Mouse (Mus musculus) Patski (cell line): ENCODE measurements around the gene Fbxo31. TPM values are rescaled to one million over a fixed set of nuclear protein-coding genes. Genes with fewer than 3 reads are reported as not detected.

Experiments used
- ATAC-seq: fragments of 100-300 bp; one replicate; pipeline ENCODE4 v1.8.0; 2021
- CTCF ChIA-PET: fragments of 350-600 bp; sonication (Branson Sonifier 250); formaldehyde crosslinking; loops from one replicate; lab custom pipeline; 2022; ENCODE audit warnings: inconsistent platforms; lab: Charles Lee
- POLR2A ChIA-PET: fragments of 350-600 bp; sonication (Branson Sonifier 250); formaldehyde crosslinking; loops from one replicate; lab custom pipeline; 2022; ENCODE audit warnings: antibody characterized with exemption, inconsistent platforms; lab: Charles Lee
- DNase-seq: peaks from one replicate; pipeline ENCODE4 v3.0.0-alpha.2; 2011; ENCODE audit warnings: low read depth, low spot score
- H3K27me3 ChIP-seq: fragments of 371-371 bp; one replicate; pipeline ENCODE4 v1.5.1; 2021
- CTCF ChIP-seq: fragments of 100-300 bp; IDR thresholded peaks from one replicate; pipeline ENCODE4 v1.5.1; 2021
- in situ Hi-C: fragments of 300-500 bp; cut with MboI; formaldehyde crosslinking; loops from 3 replicates; pipeline ENCODE4 v1.11.1; 2018; ENCODE audit warnings: low pct_unique_long_range_greater_than_20kb, mixed read lengths
- polyA plus RNA-seq: library from polyadenylated mRNA; unstranded; gene quantifications from one replicate; pipeline ENCODE4 v1.2.3, GENCODE M21; 2021

Gene Fbxo31
- polyA plus RNA-seq, 1 experiment from 2014 or later: 19.9 TPM

DNA sequence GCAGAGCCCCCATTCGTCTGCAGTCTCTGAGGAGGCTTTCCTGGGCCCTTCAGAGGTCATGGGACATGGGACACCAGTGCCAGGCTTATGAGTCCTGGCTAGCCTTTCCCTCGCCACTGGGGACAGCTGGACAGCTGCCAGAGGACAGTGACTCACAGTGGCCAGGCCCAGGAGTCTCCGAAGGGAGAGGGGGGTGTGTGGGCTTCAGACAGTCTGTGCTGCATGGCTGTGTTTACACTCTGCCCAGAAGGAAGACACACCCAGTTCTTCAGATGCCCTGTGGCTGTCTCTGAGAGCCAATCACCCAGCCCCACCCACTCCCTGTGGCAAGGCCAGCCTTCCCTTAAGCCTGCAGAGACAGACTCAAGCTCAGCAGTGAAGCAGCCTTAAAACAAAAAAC is 5.3 kb downstream of the Fbxo31 start:
- in situ Hi-C loops: no loop called here
- no peaks in the 10 kb centered on the region for H3K27me3 ChIP-seq
- DNase-seq (peak; percentile 75), ATAC-seq (peak; percentile 84)
- ChIA-PET POLR2A (interaction anchor here (0.5 to 0.7 kb wide), 2 partner anchors 555 to 1034 kb away, joined by 4 read pairs; no protein-coding TSS in a partner anchor), CTCF (interaction anchor here (0.9 kb wide), 1 partner anchor 26 kb away, joined by 4 read pairs; no protein-coding TSS in a partner anchor)
- no peak for TF ChIP-seq CTCF

DNA sequence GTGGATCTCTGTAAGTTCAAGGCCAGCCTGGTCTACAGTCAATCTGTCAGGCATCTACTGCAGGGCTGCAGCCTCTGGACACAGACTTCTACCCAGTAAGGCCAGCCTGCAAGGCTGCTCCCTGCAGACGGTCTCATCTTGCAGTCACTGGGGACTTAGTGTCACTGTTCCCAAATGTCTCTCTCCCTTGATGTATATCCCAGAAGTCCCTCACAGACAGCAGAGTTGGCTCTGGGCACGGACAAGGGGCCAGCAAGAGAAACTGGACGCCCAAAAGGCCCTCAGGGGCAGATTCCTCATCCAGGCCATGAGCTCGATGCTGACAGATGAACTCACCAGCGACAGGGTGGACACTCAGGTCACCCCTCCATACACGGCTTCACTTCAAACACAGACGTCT is 6.5 kb downstream of the Fbxo31 start:
- ATAC-seq: no peak
- ChIA-PET POLR2A (no interaction called here), CTCF (no interaction called here)
- H3K27me3 ChIP-seq: no peaks in the 10 kb centered on the region
- TF ChIP-seq CTCF: no peak
- no peak for DNase-seq
- in situ Hi-C loops: no loop called here

DNA sequence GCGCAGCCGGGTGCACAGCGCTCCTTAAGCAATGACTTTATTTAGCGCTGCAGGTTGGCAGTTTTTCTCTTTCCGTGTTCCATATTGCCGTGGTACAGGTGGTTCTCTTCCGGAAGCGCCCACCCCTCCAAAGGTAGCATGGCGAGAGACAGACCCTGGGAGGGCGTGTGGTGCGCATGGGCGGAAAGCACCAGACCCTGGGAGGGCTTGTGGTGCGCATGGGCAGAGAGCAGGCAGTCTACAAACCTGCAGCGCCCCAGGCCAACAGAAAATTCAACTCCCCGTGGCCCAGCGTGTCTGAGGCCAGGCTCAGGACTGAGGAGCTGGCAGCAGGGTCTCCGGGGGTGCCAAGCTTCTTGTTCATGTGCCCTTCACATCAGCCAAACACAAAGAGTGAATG is 7.8 kb downstream of the Fbxo31 start:
- DNase-seq: no peak
- ChIA-PET CTCF (interaction anchor here (0.7 kb wide), 1 partner anchor 11 kb away, joined by 3 read pairs; no protein-coding TSS in a partner anchor), POLR2A (no interaction called here)
- no peak for ATAC-seq
- in situ Hi-C loops: no loop called here
- no peak for TF ChIP-seq CTCF
- H3K27me3 ChIP-seq: no peaks in the 10 kb centered on the region

- in situ Hi-C loops: no loop called here
- TF ChIP-seq CTCF: no peak
- DNase-seq: no peak
- no peak for ATAC-seq
- no peaks in the 10 kb centered on the region for H3K27me3 ChIP-seq
- ChIA-PET CTCF (no interaction called here), POLR2A (no interaction called here)
Measured at GRCm38 (mm10) chr8:121570335-121570734, 8.3 kb downstream of the Fbxo31 start.

DNA sequence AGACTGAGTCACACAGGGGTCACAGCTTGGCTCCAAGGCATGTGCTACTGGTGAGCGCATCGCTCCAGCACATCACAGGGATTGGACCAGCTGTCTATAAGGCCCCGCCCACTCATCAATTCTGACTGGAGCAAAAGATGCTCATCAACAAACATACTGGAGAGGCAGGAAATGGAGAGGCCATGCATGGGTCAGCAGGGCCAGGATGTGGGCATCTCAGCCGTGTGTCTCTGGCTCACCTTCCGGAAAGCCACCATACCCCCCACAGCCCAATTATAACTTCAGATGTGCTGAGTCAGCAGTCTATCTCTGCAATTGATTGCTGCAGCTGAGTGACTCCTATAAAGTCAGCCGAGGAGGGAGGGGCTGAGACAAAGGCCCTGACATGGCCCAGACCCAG is 10.3 kb downstream of the Fbxo31 start:
- in situ Hi-C loops: no loop called here
- no peaks in the 10 kb centered on the region for H3K27me3 ChIP-seq
- TF ChIP-seq CTCF: no peak
- ATAC-seq (peak; percentile 55), DNase-seq (no peak)
- ChIA-PET CTCF (interaction anchor here (1.1 kb wide), 1 partner anchor 11 kb away, joined by 3 read pairs; no protein-coding TSS in a partner anchor), POLR2A (no interaction called here)

- in situ Hi-C loops: no loop called here
- no peaks in the 10 kb centered on the region for H3K27me3 ChIP-seq
- TF ChIP-seq CTCF: no peak
- ATAC-seq (no peak), DNase-seq (no peak)
- POLR2A ChIA-PET: interaction anchor here (0.7 kb wide), 1 partner anchor 89 kb away, joined by 4 read pairs; no protein-coding TSS in a partner anchor
- CTCF ChIA-PET: no interaction called here
Measured at GRCm38 (mm10) chr8:121563701-121564100, 14.9 kb downstream of the Fbxo31 start.

- ChIA-PET CTCF (no interaction called here), POLR2A (no interaction called here)
- no peak for TF ChIP-seq CTCF
- ATAC-seq (no peak), DNase-seq (no peak)
- H3K27me3 ChIP-seq: no peaks in the 10 kb centered on the region
- in situ Hi-C loops: no loop called here
Measured at GRCm38 (mm10) chr8:121562941-121563351, 15.7 kb downstream of the Fbxo31 start.

DNA sequence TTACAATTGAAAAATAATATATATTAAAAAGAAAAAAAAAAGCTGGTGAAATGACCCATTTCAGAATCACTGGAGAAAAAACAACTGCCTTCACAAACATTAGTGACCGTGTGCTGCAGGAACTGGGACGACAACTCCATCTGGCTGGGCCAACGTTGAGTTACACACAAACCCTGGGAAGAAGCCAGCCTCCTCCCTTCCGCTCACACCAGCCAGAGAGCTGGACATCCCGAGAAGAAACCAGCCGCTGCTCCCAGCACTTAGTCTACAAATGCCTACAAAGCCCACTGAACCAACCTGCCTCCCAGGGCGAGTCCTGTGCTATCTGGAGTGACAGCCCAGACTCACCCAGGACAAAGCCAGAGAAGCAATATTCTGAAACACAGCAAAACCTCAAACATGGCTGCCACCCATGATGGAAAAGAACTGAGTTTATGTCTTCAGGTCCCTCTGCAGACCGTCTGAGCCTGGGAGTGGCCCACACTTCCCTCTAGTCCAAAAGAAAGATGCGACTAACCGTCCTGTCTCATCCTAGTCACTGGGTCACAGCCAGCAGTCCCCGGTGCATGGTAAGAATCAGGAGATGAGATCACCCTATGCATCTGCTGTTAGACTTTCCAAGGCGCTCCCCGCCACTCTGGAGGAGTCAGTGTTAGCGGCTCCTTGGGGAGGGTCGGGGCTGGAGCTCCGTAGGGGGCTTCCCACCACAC is 16.8 kb downstream of the Fbxo31 start:
- in situ Hi-C loops: no loop called here
- ATAC-seq: no peak
- ChIA-PET CTCF (no interaction called here), POLR2A (no interaction called here)
- no peak for DNase-seq
- no peaks in the 10 kb centered on the region for H3K27me3 ChIP-seq
- TF ChIP-seq CTCF: no peak

DNA sequence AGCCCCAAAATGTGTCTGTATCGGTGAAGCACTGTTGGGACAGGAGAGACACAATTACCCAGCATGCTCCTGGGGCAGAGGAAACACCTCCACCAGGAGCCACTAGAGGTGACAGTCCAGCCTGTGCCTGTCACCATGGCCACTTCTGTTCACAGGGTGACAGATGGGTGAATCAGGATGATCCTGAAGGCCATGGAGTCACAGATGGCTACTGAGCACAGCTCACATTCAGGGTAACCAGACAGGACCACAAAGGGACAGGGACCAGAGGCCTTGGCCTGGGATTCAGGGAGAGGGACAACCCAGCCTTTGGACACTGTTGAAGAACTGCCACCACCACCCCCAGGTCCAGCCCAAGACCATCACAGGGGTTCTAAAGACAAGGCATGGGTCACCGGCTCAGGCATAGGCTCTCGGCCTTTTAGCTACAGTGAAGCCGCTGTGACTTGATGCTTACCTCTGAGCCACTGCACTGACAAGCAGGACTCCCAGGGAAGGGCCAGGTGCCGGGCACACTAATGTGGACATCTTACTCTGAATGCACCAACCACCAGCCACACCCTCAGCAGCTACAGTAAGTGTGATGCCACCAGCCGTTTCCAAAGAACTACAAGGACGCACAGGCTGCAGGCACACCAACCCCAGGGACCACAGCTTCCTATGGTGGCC is 18.0 kb downstream of the Fbxo31 start:
- in situ Hi-C loops: no loop called here
- TF ChIP-seq CTCF: no peak
- CTCF ChIA-PET: interaction anchor here (1.2 kb wide), 2 partner anchors 11 to 13 kb away, joined by 3 to 5 read pairs; no protein-coding TSS in a partner anchor
- POLR2A ChIA-PET: no interaction called here
- ATAC-seq (no peak), DNase-seq (no peak)
- H3K27me3 ChIP-seq: no peaks in the 10 kb centered on the region

DNA sequence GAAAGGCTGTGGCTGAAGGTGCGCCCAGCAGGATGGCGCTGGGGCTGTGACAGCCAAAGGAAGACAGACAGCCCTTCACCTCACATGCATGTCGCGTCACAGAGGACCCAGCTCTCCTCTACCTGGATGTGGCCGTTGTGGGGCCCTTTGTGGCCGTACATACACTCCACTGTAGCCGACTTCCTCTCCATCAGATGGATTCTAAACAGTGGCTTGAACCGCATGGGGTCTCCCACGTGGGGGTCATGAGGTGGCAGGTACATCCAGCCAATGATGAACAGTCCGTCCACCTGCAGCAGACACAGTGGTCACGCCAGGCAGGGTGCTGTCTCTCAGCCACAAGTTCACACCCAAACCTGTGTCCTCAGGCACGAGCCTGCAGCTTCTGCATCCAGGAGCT is 18.8 kb downstream of the Fbxo31 start:
- H3K27me3 ChIP-seq: no peaks in the 10 kb centered on the region
- no peak for TF ChIP-seq CTCF
- ChIA-PET POLR2A (no interaction called here), CTCF (interaction anchor here (1.2 kb wide), 2 partner anchors 11 to 12 kb away, joined by 3 to 5 read pairs; no protein-coding TSS in a partner anchor)
- in situ Hi-C loops: no loop called here
- ATAC-seq (no peak), DNase-seq (no peak)

- POLR2A ChIA-PET: no interaction called here
- in situ Hi-C loops: no loop called here
- H3K27me3 ChIP-seq: no peaks in the 10 kb centered on the region
- no peak for TF ChIP-seq CTCF
- ATAC-seq (no peak), DNase-seq (no peak)
- CTCF ChIA-PET: no interaction called here
Measured at GRCm38 (mm10) chr8:121558538-121558937, 20.1 kb downstream of the Fbxo31 start.
